Mouse (Mus musculus): ENCODE measurements around the gene Plau. TPM values are rescaled to one million over a fixed set of nuclear protein-coding genes. Genes with fewer than 3 reads are reported as not detected.

The Plau gene
- polyA plus RNA-seq (2014; fragmentation: Illumina TruSeq; extraction: RNeasy Lipid Tissue Mini Kit (QIAGEN cat#74804); ENCODE audit: low read depth, low replicate concordance): 2.6 TPM

DNA sequence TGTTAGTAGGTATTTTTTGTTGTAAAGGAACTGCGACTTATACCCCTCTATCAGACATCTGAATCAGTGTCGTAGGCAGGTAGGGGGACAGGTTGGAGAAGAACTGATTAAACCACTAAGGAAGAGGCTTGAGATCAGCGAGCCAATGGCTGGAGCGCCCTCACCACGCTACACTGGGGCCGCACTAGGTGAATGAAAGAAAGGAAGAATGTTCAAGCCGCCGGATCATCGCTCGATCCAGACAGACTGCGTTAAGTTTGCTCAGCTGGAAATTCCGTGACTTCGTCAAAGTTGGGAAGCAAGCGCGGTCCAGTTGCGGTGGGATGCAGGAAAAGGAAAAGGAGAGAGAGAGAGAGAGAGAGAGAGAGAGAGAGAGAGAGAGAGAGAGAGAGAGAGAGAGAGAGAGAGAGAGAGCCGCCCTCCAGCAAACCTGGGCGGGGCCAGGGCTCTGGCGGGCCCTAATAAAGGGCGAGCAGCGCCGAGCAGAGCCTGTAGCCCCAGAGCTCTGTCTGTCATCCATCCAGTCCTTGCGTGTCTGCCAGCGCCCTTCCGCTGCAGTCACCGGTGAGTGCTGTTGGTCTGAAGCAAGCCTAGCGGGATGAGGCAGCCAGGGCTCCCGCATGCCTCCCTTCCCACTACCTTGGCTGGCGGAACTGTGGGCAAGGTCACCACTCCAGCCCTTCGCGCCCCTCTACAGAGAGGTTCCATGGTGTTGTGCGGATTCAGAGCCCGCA is at the start of gene Plau:
TSS of gene Plau (plus strand) at position 490 of the 734 bp plus-strand sequence.

GRCm38 (mm10) chr14:20793758-20794531 is 42.5 kb upstream of the Plau start, which contains the start of gene Camk2g:
Gene Camk2g, minus strand, starts transcription at chr14:20794088.

Other genes starting within 250 kb of the Plau start
- gene Usp54, start 195.6 kb upstream of the Plau start, polyA plus RNA-seq (2014; fragmentation: Illumina TruSeq; extraction: RNeasy Lipid Tissue Mini Kit (QIAGEN cat#74804); ENCODE audit: low read depth, low replicate concordance): 17.6 TPM
- gene Myoz1, start 180.1 kb upstream of the Plau start, polyA plus RNA-seq (2014; fragmentation: Illumina TruSeq; extraction: RNeasy Lipid Tissue Mini Kit (QIAGEN cat#74804); ENCODE audit: low read depth, low replicate concordance): 0.97 TPM
- 71.9 TPM for gene Synpo2l, start 168.3 kb upstream of the Plau start, polyA plus RNA-seq (2014; fragmentation: Illumina TruSeq; extraction: RNeasy Lipid Tissue Mini Kit (QIAGEN cat#74804); ENCODE audit: low read depth, low replicate concordance)
- gene Sec24c, start 162.4 kb upstream of the Plau start, polyA plus RNA-seq (2014; fragmentation: Illumina TruSeq; extraction: RNeasy Lipid Tissue Mini Kit (QIAGEN cat#74804); ENCODE audit: low read depth, low replicate concordance): 79.6 TPM
- 6.8 TPM for gene Fut11, start 141.7 kb upstream of the Plau start, polyA plus RNA-seq (2014; fragmentation: Illumina TruSeq; extraction: RNeasy Lipid Tissue Mini Kit (QIAGEN cat#74804); ENCODE audit: low read depth, low replicate concordance)
- 175 TPM for gene Chchd1, start 133.7 kb upstream of the Plau start, polyA plus RNA-seq (2014; fragmentation: Illumina TruSeq; extraction: RNeasy Lipid Tissue Mini Kit (QIAGEN cat#74804); ENCODE audit: low read depth, low replicate concordance)
- 44.9 TPM for gene Zswim8, start 129.1 kb upstream of the Plau start, polyA plus RNA-seq (2014; fragmentation: Illumina TruSeq; extraction: RNeasy Lipid Tissue Mini Kit (QIAGEN cat#74804); ENCODE audit: low read depth, low replicate concordance)
- 13.7 TPM for gene Ndst2, start 102.1 kb upstream of the Plau start, polyA plus RNA-seq (2014; fragmentation: Illumina TruSeq; extraction: RNeasy Lipid Tissue Mini Kit (QIAGEN cat#74804); ENCODE audit: low read depth, low replicate concordance)
- 46.3 TPM for gene Camk2g, start 42.6 kb upstream of the Plau start, polyA plus RNA-seq (2014; fragmentation: Illumina TruSeq; extraction: RNeasy Lipid Tissue Mini Kit (QIAGEN cat#74804); ENCODE audit: low read depth, low replicate concordance)
- gene Vcl, start 92.7 kb downstream of the Plau start, polyA plus RNA-seq (2014; fragmentation: Illumina TruSeq; extraction: RNeasy Lipid Tissue Mini Kit (QIAGEN cat#74804); ENCODE audit: low read depth, low replicate concordance): 79.5 TPM
- 47.8 TPM for gene Ap3m1, start 215.8 kb downstream of the Plau start, polyA plus RNA-seq (2014; fragmentation: Illumina TruSeq; extraction: RNeasy Lipid Tissue Mini Kit (QIAGEN cat#74804); ENCODE audit: low read depth, low replicate concordance)
- 186 TPM for gene Adk, start 215.9 kb downstream of the Plau start, polyA plus RNA-seq (2014; fragmentation: Illumina TruSeq; extraction: RNeasy Lipid Tissue Mini Kit (QIAGEN cat#74804); ENCODE audit: low read depth, low replicate concordance)

Data from heart, adult 10 weeks (tissue).